Mouse (Mus musculus): ENCODE results near the gene Cldnd1.

GRCm38 (mm10) chr16:58700816-58701424, 26.8 kb upstream of the Cldnd1 start:
- TF ChIP-seq CTCF (IDR thresholded peaks at IDR 0.05; ENCODE audit: insufficient read depth, low read length) (no peak), POLR2A (IDR thresholded peaks at IDR 0.05; ENCODE audit: borderline replicate concordance, extremely low read depth, low read depth, low read length) (no peak)
